17 mouse cellular contexts compared by ENCODE assay signal in genomic region chr14:52005141-52005540, GRCm38 (mm10). TPM values are rescaled to one million over a fixed set of nuclear protein-coding genes. Genes with fewer than 3 reads are reported as not detected.
DNase-seq lines count a peak whose midpoint lies in the region; ATAC-seq and TF ChIP-seq lines count a peak whose summit lies in the region.
"Had no signal": no experiment of that assay in that cellular context is flagged by ENCODE, and none has a peak within 500 bp of the region (broad histone marks: within the 10 kb centered on the region; RNA-seq: fewer than 3 reads in every experiment).

No protein-coding gene starts in this region.

- peak overlapping the region; percentile 69 for H3K27ac ChIP-seq in heart, embryonic 10.5 days
- peak overlapping the region; percentile 93 for H3K27ac ChIP-seq in layer of hippocampus, adult 2 months
- peak overlapping the region; percentile 88 for H3K27ac ChIP-seq in hindbrain, embryonic 15.5 days (replicated peaks)
- 0 out of 2 replicates have a peak overlapping the region, but pooled peaks have one; percentile 37 for H3K27ac ChIP-seq in neural tube, embryonic 12.5 days
- H3K27ac ChIP-seq: limb, embryonic 13.5 days; lung, embryonic 15.5 days; stomach, postnatal 0 days had no signal

- H3K4me3 ChIP-seq in heart, embryonic 10.5 days, result no peak overlapping the region
- no peak overlapping the region for H3K4me3 ChIP-seq in layer of hippocampus, adult 2 months
- no peak overlapping the region for H3K4me3 ChIP-seq in hindbrain, embryonic 15.5 days
- no peak overlapping the region for H3K4me3 ChIP-seq in neural tube, embryonic 12.5 days
- H3K4me3 ChIP-seq: limb, embryonic 13.5 days; lung, embryonic 15.5 days had no signal

- H3K4me1 ChIP-seq in heart, embryonic 10.5 days, result peaks cover 58% of the 10 kb centered on the region
- H3K4me1 ChIP-seq in hindbrain, embryonic 15.5 days (replicated peaks), result peaks cover 51% of the 10 kb centered on the region
- H3K4me1 ChIP-seq in neural tube, embryonic 12.5 days, result peaks cover 62% of the 10 kb centered on the region

- peaks cover 87% of the 10 kb centered on the region for H3K36me3 ChIP-seq in heart, embryonic 10.5 days
- peaks cover 53% of the 10 kb centered on the region for H3K36me3 ChIP-seq in hindbrain, embryonic 15.5 days
- peaks cover 74% of the 10 kb centered on the region for H3K36me3 ChIP-seq in neural tube, embryonic 12.5 days

- WGBS in heart, embryonic 10.5 days, result 68% methylated on average over 7 of the region's 7 CpGs
- 56% methylated on average over 7 of the region's 7 CpGs for WGBS in hindbrain, embryonic 15.5 days
- 68% methylated on average over 7 of the region's 7 CpGs for WGBS in neural tube, embryonic 12.5 days

- no peaks in the 10 kb centered on the region for H3K9me3 ChIP-seq in heart, embryonic 10.5 days
- no peaks in the 10 kb centered on the region for H3K9me3 ChIP-seq in hindbrain, embryonic 15.5 days
- no peaks in the 10 kb centered on the region for H3K9me3 ChIP-seq in neural tube, embryonic 12.5 days
- H3K9me3 ChIP-seq: limb, embryonic 13.5 days; lung, embryonic 15.5 days had no signal

- H3K4me2 ChIP-seq in hindbrain, embryonic 15.5 days, result no peak overlapping the region
- no peak overlapping the region for H3K4me2 ChIP-seq in neural tube, embryonic 12.5 days (replicated peaks)
- H3K4me2 ChIP-seq: limb, embryonic 13.5 days; lung, embryonic 15.5 days had no signal

- ATAC-seq in hindbrain, embryonic 15.5 days (ENCODE audit: low FRiP score, low read depth), result no peak
- ATAC-seq in neural tube, embryonic 12.5 days (ENCODE audit: low FRiP score, low read depth), result no peak

- H3K9ac ChIP-seq in hindbrain, embryonic 15.5 days, result no peak overlapping the region
- H3K9ac ChIP-seq in neural tube, embryonic 12.5 days, result no peak overlapping the region
- H3K9ac ChIP-seq: limb, embryonic 13.5 days; lung, embryonic 15.5 days had no signal

- H3K27me3 ChIP-seq in heart, embryonic 10.5 days (ENCODE audit: insufficient read depth, poor library complexity, severe bottlenecking), result no peaks in the 10 kb centered on the region
- H3K27me3 ChIP-seq in hindbrain, embryonic 15.5 days, result no peaks in the 10 kb centered on the region
- no peaks in the 10 kb centered on the region for H3K27me3 ChIP-seq in neural tube, embryonic 12.5 days (replicated peaks)
- H3K27me3 ChIP-seq: limb, embryonic 13.5 days; lung, embryonic 15.5 days had no signal

- TF ChIP-seq CTCF in layer of hippocampus, adult 2 months (conservative IDR thresholded peaks at IDR 0.05), result no peak

- DNase-seq in heart, embryonic 10.5 days (ENCODE audit: low spot score), result no peak
- no peak for DNase-seq in heart, postnatal 4 days
- no peak for DNase-seq in layer of hippocampus, adult 2 months (ENCODE audit: low spot score in 2 of 2)
- no peak for DNase-seq in layer of hippocampus, postnatal 14 days (ENCODE audit: low spot score in 2 of 2)
- DNase-seq in adipocyte (ENCODE audit: low spot score), result no peak
- DNase-seq in lung, postnatal 4 days, result no peak
- DNase-seq: adrenal gland, adult 2 months; cerebellum, adult 9-11 months had no signal

RNA-seq across cellular contexts. Expression of gene Tmem253, which starts 10.3 kb away (rescaled TPM):
- polyA plus RNA-seq in heart, embryonic 10.5 days (2016; fragmentation: Nextera tagmentation; extraction: Ambion mirVana), result 0.27 and 0.57 TPM in 2 replicates
- total RNA-seq in heart, postnatal 4 days (2021), result 1 to 10 TPM; 1.4 to 1.8 TPM
- total RNA-seq in layer of hippocampus, adult 2 months (2021), result 1 to 10 TPM in 1 of 2 experiments, under 1 TPM in 1; 0.34 to 1.4 TPM
- under 1 TPM; 0.39 to 0.95 TPM for total RNA-seq in layer of hippocampus, postnatal 14 days (2021)
- polyA plus RNA-seq in hindbrain, embryonic 15.5 days (2015; fragmentation: Nextera tagmentation; extraction: Ambion mirVana), result 0.17 and 1.1 TPM in 2 replicates
- 1.0 and 1.3 TPM in 2 replicates for polyA plus RNA-seq in neural tube, embryonic 12.5 days (2016; fragmentation: Nextera tagmentation; extraction: Ambion mirVana)

RNA-seq across cellular contexts. Expression of gene Zfp219, which starts 15.4 kb away (rescaled TPM):
- polyA plus RNA-seq in heart, embryonic 10.5 days (2016; fragmentation: Nextera tagmentation; extraction: Ambion mirVana), result 21.5 and 31.1 TPM in 2 replicates
- 10 to 100 TPM; 37.5 to 42.0 TPM for total RNA-seq in heart, postnatal 4 days (2021)
- total RNA-seq in layer of hippocampus, adult 2 months (2021), result 10 to 100 TPM; 46.5 to 46.8 TPM
- 10 to 100 TPM; 37.6 to 41.2 TPM for total RNA-seq in layer of hippocampus, postnatal 14 days (2021)
- 38.2 and 40.5 TPM in 2 replicates for polyA plus RNA-seq in hindbrain, embryonic 15.5 days (2015; fragmentation: Nextera tagmentation; extraction: Ambion mirVana)
- polyA plus RNA-seq in neural tube, embryonic 12.5 days (2016; fragmentation: Nextera tagmentation; extraction: Ambion mirVana), result 78.3 and 84.9 TPM in 2 replicates

RNA-seq across cellular contexts. Expression of gene Arhgef40, which starts 20.6 kb away (rescaled TPM):
- 72.3 and 86.4 TPM in 2 replicates for polyA plus RNA-seq in heart, embryonic 10.5 days (2016; fragmentation: Nextera tagmentation; extraction: Ambion mirVana)
- 10 to 100 TPM; 64.6 to 65.6 TPM for total RNA-seq in heart, postnatal 4 days (2021)
- total RNA-seq in layer of hippocampus, adult 2 months (2021), result 10 to 100 TPM; 27.9 to 32.2 TPM
- total RNA-seq in layer of hippocampus, postnatal 14 days (2021), result 10 to 100 TPM; 44.2 to 47.4 TPM
- polyA plus RNA-seq in hindbrain, embryonic 15.5 days (2015; fragmentation: Nextera tagmentation; extraction: Ambion mirVana), result 85.2 and 87.6 TPM in 2 replicates
- polyA plus RNA-seq in neural tube, embryonic 12.5 days (2016; fragmentation: Nextera tagmentation; extraction: Ambion mirVana), result 105 and 110 TPM in 2 replicates

RNA-seq across cellular contexts. Expression of gene Olfr221, which starts 37.1 kb away (rescaled TPM):
- polyA plus RNA-seq in heart, embryonic 10.5 days (2016; fragmentation: Nextera tagmentation; extraction: Ambion mirVana), result not detected in 2 replicates
- not detected for total RNA-seq in heart, postnatal 4 days (2021)
- not detected for total RNA-seq in layer of hippocampus, adult 2 months (2021)
- total RNA-seq in layer of hippocampus, postnatal 14 days (2021), result not detected
- polyA plus RNA-seq in hindbrain, embryonic 15.5 days (2015; fragmentation: Nextera tagmentation; extraction: Ambion mirVana), result 0.05 TPM in 1 of 2 replicates, not detected in the other
- not detected in 2 replicates for polyA plus RNA-seq in neural tube, embryonic 12.5 days (2016; fragmentation: Nextera tagmentation; extraction: Ambion mirVana)
- total RNA-seq: adrenal gland, adult 2 months; gastrocnemius, adult 8-10 months; left cerebral cortex, adult 2 months had no signal
- polyA plus RNA-seq: adrenal gland, adult 2 months; intestine, embryonic 14.5 days; large intestine, adult 2 months; limb, embryonic 13.5 days; lung, embryonic 15.5 days; stomach, postnatal 0 days had no signal

Comparison
In these comparisons a context has a peak if more than half of its experiments do, and no peak if none do; other contexts are left out.
1. H3K27ac ChIP-seq: peak in every context shown above with its lines; median percentile 93 in layer of hippocampus, adult 2 months; 88 in hindbrain, embryonic 15.5 days; 69 in heart, embryonic 10.5 days; 37 in neural tube, embryonic 12.5 days.